Mouse (Mus musculus): Measurements from ENCODE around the gene Nr2f2. TPM values are rescaled to one million over a fixed set of nuclear protein-coding genes. Genes with fewer than 3 reads are reported as not detected.

The Nr2f2 gene
- polyA plus RNA-seq, 1 experiment from 2014 or later, result 99.8 TPM

DNA sequence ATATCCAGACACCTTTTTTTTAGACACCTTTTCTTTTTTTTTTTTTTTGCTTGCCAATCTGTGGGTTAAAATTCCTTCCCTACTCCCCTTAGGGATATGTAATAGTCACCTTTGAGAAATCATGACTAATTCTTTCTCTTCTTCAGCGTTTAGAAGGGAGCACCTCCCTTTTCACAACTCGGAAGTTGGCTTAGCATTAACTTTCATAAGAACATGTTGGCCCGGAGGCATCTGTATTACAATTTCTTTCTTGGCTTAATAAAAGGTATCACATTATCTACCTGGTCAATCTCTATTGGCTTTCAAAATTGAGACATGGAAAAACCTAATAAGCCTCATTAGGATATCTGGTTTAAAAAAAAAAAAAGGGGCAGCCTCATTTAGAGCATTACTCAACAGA lies 14.4 kb upstream of the Nr2f2 start:
- Histone ChIP-seq H3K27me3 (replicated peaks; ENCODE audit: low read depth, poor library complexity, severe bottlenecking) (peaks cover 22% of the 10 kb centered on the region), H3K4me3 (no peak overlapping the region)
- WGBS, result 71% methylated on average over 3 of the region's 3 CpGs

GRCm38 (mm10) chr7:70380246-70380645 lies 13.7 kb upstream of the Nr2f2 start:
- Histone ChIP-seq H3K4me3 (no peak overlapping the region), H3K9me3 (no peaks in the 10 kb centered on the region), H3K27me3 (replicated peaks; ENCODE audit: low read depth, poor library complexity, severe bottlenecking) (peaks cover 25% of the 10 kb centered on the region), H3K27ac (replicated peaks) (no peak overlapping the region), H3K36me3 (replicated peaks) (no peaks in the 10 kb centered on the region), H3K4me1 (peaks cover 13% of the 10 kb centered on the region; the same call in 1 of the 2 replicates)
- WGBS, result 84% methylated on average over 3 of the region's 3 CpGs
- DNase-seq (ENCODE audit: low spot score), result no peak

More for the DNA sequence above, 14.4 kb upstream of the Nr2f2 start:
- no peaks in the 10 kb centered on the region for H3K9me3 ChIP-seq
- H3K36me3 ChIP-seq (replicated peaks), result no peaks in the 10 kb centered on the region
- H3K4me1 ChIP-seq, result peaks cover 11% of the 10 kb centered on the region
- no peak overlapping the region for H3K27ac ChIP-seq (replicated peaks)
- no peak for DNase-seq (ENCODE audit: low spot score)

- Histone ChIP-seq H3K27ac (replicated peaks) (peak overlapping the region; percentile 87), H3K4me1 (peaks cover 59% of the 10 kb centered on the region), H3K9me3 (no peaks in the 10 kb centered on the region), H3K36me3 (replicated peaks) (no peaks in the 10 kb centered on the region), H3K4me3 (peak overlapping the region; percentile 77), H3K27me3 (replicated peaks; ENCODE audit: low read depth, poor library complexity, severe bottlenecking) (peaks cover 81% of the 10 kb centered on the region)
- 2% methylated on average over 18 of the region's 18 CpGs for WGBS
- peak; percentile 47 for DNase-seq (ENCODE audit: low spot score)
Measured at GRCm38 (mm10) chr7:70370552-70371262, 4.2 kb upstream of the Nr2f2 start.

GRCm38 (mm10) chr7:70369731-70370551 lies 3.4 kb upstream of the Nr2f2 start:
- WGBS, result under 1% methylated on average over 47 of the region's 47 CpGs
- peak overlapping the region; percentile 87 for H3K27ac ChIP-seq (replicated peaks)
- peak; percentile 62 for DNase-seq (ENCODE audit: low spot score)
- peak overlapping the region; percentile 77 for H3K4me3 ChIP-seq
- no peaks in the 10 kb centered on the region for H3K36me3 ChIP-seq (replicated peaks)
- H3K27me3 ChIP-seq (replicated peaks; ENCODE audit: low read depth, poor library complexity, severe bottlenecking), result peaks cover 79% of the 10 kb centered on the region
- H3K4me1 ChIP-seq, result peaks cover 62% of the 10 kb centered on the region
- no peaks in the 10 kb centered on the region for H3K9me3 ChIP-seq

GRCm38 (mm10) chr7:70369061-70369730 lies 2.7 kb upstream of the Nr2f2 start:
- DNase-seq (ENCODE audit: low spot score), result peak; percentile 76
- peak overlapping the region; percentile 77 for H3K4me3 ChIP-seq
- H3K36me3 ChIP-seq (replicated peaks), result no peaks in the 10 kb centered on the region
- peaks cover 62% of the 10 kb centered on the region for H3K4me1 ChIP-seq
- H3K27ac ChIP-seq (replicated peaks), result peak overlapping the region; percentile 87
- under 1% methylated on average over 37 of the region's 37 CpGs for WGBS
- no peaks in the 10 kb centered on the region for H3K9me3 ChIP-seq
- H3K27me3 ChIP-seq (replicated peaks; ENCODE audit: low read depth, poor library complexity, severe bottlenecking), result peaks cover 79% of the 10 kb centered on the region

DNA sequence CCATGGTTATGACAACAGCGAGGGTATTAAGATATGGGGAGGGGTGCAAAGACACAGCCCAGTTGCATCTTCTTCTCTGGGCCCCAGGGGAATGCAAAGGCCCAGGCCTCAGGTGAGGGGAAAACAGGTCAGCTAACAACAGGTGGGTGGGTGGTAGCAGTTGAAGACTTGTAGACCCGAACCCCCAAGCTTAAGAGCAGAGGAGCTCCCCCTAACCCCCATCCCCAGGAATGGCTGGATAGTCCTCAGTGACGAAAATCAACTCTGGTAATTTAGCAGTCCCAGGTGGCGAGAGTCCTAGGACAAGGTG lies 2.2 kb upstream of the Nr2f2 start:
- DNase-seq (ENCODE audit: low spot score), result no peak
- Histone ChIP-seq H3K36me3 (replicated peaks) (no peaks in the 10 kb centered on the region), H3K9me3 (no peaks in the 10 kb centered on the region), H3K4me1 (peaks cover 62% of the 10 kb centered on the region), H3K4me3 (peak overlapping the region; percentile 77), H3K27ac (replicated peaks) (peak overlapping the region; percentile 87), H3K27me3 (replicated peaks; ENCODE audit: low read depth, poor library complexity, severe bottlenecking) (peaks cover 75% of the 10 kb centered on the region)
- 24% methylated on average over 4 of the region's 4 CpGs for WGBS

DNA sequence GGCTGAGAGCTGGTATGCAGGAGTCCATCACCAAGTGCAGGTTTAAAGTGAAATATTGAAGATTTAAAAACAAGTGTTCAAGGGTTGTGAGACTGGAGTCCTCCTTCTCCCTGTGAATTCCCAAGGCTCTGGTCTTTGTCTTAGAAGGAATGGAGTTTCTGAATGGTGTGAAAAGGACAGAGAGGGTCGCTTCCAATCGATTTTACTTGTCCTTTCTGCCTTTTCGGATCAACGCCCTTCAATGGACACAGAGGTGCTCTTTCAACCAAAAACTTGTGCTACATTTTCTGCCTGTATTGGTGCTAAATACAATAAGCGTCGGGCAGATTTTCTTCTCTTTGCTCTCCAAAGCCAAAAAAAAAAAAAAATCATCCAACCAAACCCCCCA lies 1.7 kb upstream of the Nr2f2 start:
- Histone ChIP-seq H3K4me3 (peak overlapping the region; percentile 77), H3K36me3 (replicated peaks) (no peaks in the 10 kb centered on the region), H3K27me3 (replicated peaks; ENCODE audit: low read depth, poor library complexity, severe bottlenecking) (peaks cover 75% of the 10 kb centered on the region), H3K4me1 (peaks cover 64% of the 10 kb centered on the region), H3K9me3 (no peaks in the 10 kb centered on the region), H3K27ac (replicated peaks) (peak overlapping the region; percentile 96)
- 14% methylated on average over 6 of the region's 6 CpGs for WGBS
- DNase-seq (ENCODE audit: low spot score), result no peak

- Histone ChIP-seq H3K9me3 (no peaks in the 10 kb centered on the region), H3K27me3 (replicated peaks; ENCODE audit: low read depth, poor library complexity, severe bottlenecking) (peaks cover 70% of the 10 kb centered on the region), H3K4me1 (peaks cover 68% of the 10 kb centered on the region), H3K4me3 (peak overlapping the region; percentile 77), H3K27ac (replicated peaks) (peak overlapping the region; percentile 96), H3K36me3 (replicated peaks) (no peaks in the 10 kb centered on the region)
- WGBS, result 6% methylated on average over 16 of the region's 16 CpGs
- DNase-seq (ENCODE audit: low spot score), result peak; percentile 60
Measured at GRCm38 (mm10) chr7:70367591-70368267, 1.2 kb upstream of the Nr2f2 start.

DNA sequence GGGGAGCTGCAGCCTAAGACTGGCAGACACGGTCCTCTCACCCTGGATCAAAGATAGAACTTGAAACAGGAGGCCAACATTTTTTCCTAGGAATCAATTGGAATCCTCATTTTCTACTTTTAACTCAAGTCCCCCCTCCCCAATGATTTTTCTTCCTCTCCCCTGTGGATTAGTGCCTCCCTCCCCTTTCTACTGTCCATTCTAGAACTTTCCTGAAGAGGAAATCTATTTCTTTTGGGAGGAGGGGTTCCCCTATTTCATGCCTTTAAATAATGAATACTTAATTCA lies 217 bp upstream of the Nr2f2 start:
- DNase-seq (ENCODE audit: low spot score), result no peak
- 0% methylated on average over 1 of the region's 1 CpGs for WGBS
- H3K4me1 ChIP-seq, result peaks cover 66% of the 10 kb centered on the region
- H3K27me3 ChIP-seq (replicated peaks; ENCODE audit: low read depth, poor library complexity, severe bottlenecking), result peaks cover 60% of the 10 kb centered on the region
- H3K36me3 ChIP-seq (replicated peaks), result no peaks in the 10 kb centered on the region
- peak overlapping the region; percentile 96 for H3K27ac ChIP-seq (replicated peaks)
- H3K9me3 ChIP-seq, result no peaks in the 10 kb centered on the region
- H3K4me3 ChIP-seq, result peak overlapping the region; percentile 77

DNA sequence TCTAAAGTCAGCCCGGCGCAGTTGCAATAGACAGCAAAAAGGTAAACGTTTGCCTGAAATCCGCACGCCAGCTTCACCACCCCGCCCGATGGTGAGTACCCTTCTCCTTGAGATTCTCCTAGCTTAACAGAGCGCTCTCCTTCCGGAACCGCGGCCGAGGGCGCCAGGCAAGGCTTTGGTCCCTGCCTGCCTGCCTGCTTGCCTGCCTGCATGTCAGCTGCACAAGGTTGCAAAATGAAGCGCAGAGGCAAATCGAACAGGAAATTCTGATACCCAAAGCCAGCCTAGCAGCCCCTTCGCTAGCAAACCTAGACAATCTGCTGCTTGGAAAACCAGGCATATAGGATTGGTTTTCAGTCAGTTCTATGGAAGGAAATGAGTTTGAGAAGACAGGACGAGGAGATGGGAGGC lies 1.1 kb downstream of the Nr2f2 start:
- peak overlapping the region; percentile 96 for H3K27ac ChIP-seq (replicated peaks)
- H3K4me3 ChIP-seq, result peak overlapping the region; percentile 77
- no peaks in the 10 kb centered on the region for H3K36me3 ChIP-seq (replicated peaks)
- DNase-seq (ENCODE audit: low spot score), result peak; percentile 80
- no peaks in the 10 kb centered on the region for H3K9me3 ChIP-seq
- peaks cover 48% of the 10 kb centered on the region for H3K27me3 ChIP-seq (replicated peaks; ENCODE audit: low read depth, poor library complexity, severe bottlenecking)
- peaks cover 56% of the 10 kb centered on the region for H3K4me1 ChIP-seq
- under 1% methylated on average over 17 of the region's 17 CpGs for WGBS

DNA sequence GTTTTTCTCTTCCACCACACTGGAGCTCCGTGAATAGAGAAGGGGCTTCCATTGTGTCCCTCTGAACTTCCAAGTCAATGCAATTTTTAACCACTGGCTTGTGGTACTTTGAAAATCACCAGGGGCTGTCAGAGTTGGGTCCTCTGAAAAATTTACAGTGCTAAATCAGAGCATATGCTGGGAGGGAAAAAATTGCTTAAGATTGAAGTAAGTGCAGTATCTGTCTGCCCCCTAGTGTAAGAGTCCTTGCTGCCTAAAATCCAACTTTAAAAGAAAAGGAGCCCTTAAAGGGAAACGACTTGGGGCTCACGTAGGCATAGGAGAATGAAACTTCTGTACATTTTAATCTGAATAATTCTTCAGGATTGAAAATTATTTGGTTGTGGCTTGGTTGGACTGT lies 1.7 kb downstream of the Nr2f2 start:
- peaks cover 5% of the 10 kb centered on the region for H3K36me3 ChIP-seq (replicated peaks)
- H3K9me3 ChIP-seq, result no peaks in the 10 kb centered on the region
- H3K27ac ChIP-seq (replicated peaks), result peak overlapping the region; percentile 96
- peak; percentile 42 for DNase-seq (ENCODE audit: low spot score)
- peak overlapping the region; percentile 77 for H3K4me3 ChIP-seq
- H3K27me3 ChIP-seq (replicated peaks; ENCODE audit: low read depth, poor library complexity, severe bottlenecking), result peaks cover 42% of the 10 kb centered on the region
- peaks cover 50% of the 10 kb centered on the region for H3K4me1 ChIP-seq
- 0% methylated on average over 3 of the region's 3 CpGs for WGBS

- Histone ChIP-seq H3K4me3 (peak overlapping the region; percentile 95), H3K27me3 (replicated peaks; ENCODE audit: low read depth, poor library complexity, severe bottlenecking) (peaks cover 27% of the 10 kb centered on the region), H3K36me3 (replicated peaks) (peaks cover 17% of the 10 kb centered on the region), H3K9me3 (no peaks in the 10 kb centered on the region), H3K27ac (replicated peaks) (peak overlapping the region; percentile 99), H3K4me1 (peaks cover 35% of the 10 kb centered on the region)
- 12% methylated on average over 4 of the region's 4 CpGs for WGBS
- no peak for DNase-seq (ENCODE audit: low spot score)
Measured at GRCm38 (mm10) chr7:70363351-70363750, 3.2 kb downstream of the Nr2f2 start.

Data from embryonic facial prominence, embryonic 10.5 days (tissue).